Mouse (Mus musculus) cerebellum, adult 2 months (tissue): ENCODE data around the gene Carm1.

Source experiments
- CTCF ChIP-seq: fragments of 200-500 bp; IDR thresholded peaks from 2 replicates; pipeline ENCODE4 v1.5.1; 2011; ENCODE audit warnings: low read depth, mild to moderate bottlenecking, control low read depth, low read length, moderate library complexity, borderline replicate concordance; ENCODE audit not compliant: insufficient read depth
- POLR2A ChIP-seq: fragments of 200-500 bp; IDR thresholded peaks from 2 replicates; pipeline ENCODE4 v1.6.1; 2011; ENCODE audit warnings: low read length, control low read depth, borderline replicate concordance; ENCODE audit not compliant: insufficient read depth

DNA sequence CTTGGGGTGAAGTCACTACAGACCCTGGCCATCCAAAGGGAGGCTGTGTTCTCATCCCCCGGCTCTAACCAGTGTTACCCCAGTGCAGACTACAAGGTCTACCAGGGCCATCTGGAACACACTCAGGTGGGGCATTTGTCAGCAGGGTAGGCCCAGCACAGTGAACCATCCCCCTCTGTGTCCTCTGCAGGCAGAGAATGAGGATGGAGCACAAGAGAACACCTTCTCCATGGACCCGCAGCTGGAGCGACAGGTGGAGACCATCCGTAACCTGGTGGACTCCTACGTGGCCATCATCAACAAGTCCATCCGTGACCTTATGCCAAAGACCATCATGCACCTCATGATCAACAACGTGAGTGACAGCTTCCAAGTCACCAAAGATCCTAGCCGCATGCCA lies 43.3 kb upstream of the Carm1 start:
- no peak for TF ChIP-seq CTCF
- no peak for TF ChIP-seq POLR2A
